Mouse (Mus musculus): ENCODE data around the gene Tac4. TPM values are rescaled to one million over a fixed set of nuclear protein-coding genes. Genes with fewer than 3 reads are reported as not detected.
A peak's percentile ranks its signal among the peaks of the same experiment; 100 is the strongest.

Tac4 gene
- total and polyA plus RNA-seq, 2 experiments, result not detected

- no peak for DNase-seq (ENCODE audit: extremely low read depth, low read depth, low spot score)
- Histone ChIP-seq H3K9ac (ENCODE audit: low read depth, low read length) (no peak overlapping the region), H3K36me3 (ENCODE audit: control insufficient read depth, insufficient read depth, low read length) (no peaks in the 10 kb centered on the region), H3K27ac (replicated peaks; ENCODE audit: insufficient read depth, low read depth, low read length) (no peak overlapping the region), H3K4me3 (ENCODE audit: insufficient read depth, low read depth, low read length) (no peak overlapping the region), H3K27me3 (ENCODE audit: control insufficient read depth, insufficient read depth, low read length) (peaks cover 2% of the 10 kb centered on the region), H3K79me2 (ENCODE audit: control insufficient read depth, insufficient read depth, low read length) (no peaks in the 10 kb centered on the region), H3K4me1 (ENCODE audit: control insufficient read depth, insufficient read depth, low read length) (no peaks in the 10 kb centered on the region)
- no peak for TF ChIP-seq POLR2A (IDR thresholded peaks at IDR 0.05; ENCODE audit: extremely low read depth, insufficient read depth, low read length)
- no peak for TF ChIP-seq CTCF (IDR thresholded peaks at IDR 0.05; ENCODE audit: low read depth, low read length)
- WGBS, result 29% methylated on average over 15 of the region's 15 CpGs
Observed at GRCm38 (mm10) chr11:95224124-95224893, 37.0 kb upstream of the Tac4 start.

GRCm38 (mm10) chr11:95225448-95225847 lies 35.9 kb upstream of the Tac4 start:
- H3K27ac ChIP-seq (replicated peaks; ENCODE audit: insufficient read depth, low read depth, low read length), result no peak overlapping the region
- no peaks in the 10 kb centered on the region for H3K36me3 ChIP-seq (ENCODE audit: control insufficient read depth, insufficient read depth, low read length)
- no peak overlapping the region for H3K4me3 ChIP-seq (ENCODE audit: insufficient read depth, low read depth, low read length)
- TF ChIP-seq CTCF (IDR thresholded peaks at IDR 0.05; ENCODE audit: low read depth, low read length) (no peak), POLR2A (IDR thresholded peaks at IDR 0.05; ENCODE audit: extremely low read depth, insufficient read depth, low read length) (no peak)
- H3K27me3 ChIP-seq (ENCODE audit: control insufficient read depth, insufficient read depth, low read length), result peaks cover 2% of the 10 kb centered on the region
- DNase-seq (ENCODE audit: extremely low read depth, low read depth, low spot score), result no peak
- 52% methylated on average over 7 of the region's 7 CpGs for WGBS
- no peaks in the 10 kb centered on the region for H3K79me2 ChIP-seq (ENCODE audit: control insufficient read depth, insufficient read depth, low read length)
- no peaks in the 10 kb centered on the region for H3K4me1 ChIP-seq (ENCODE audit: control insufficient read depth, insufficient read depth, low read length)
- H3K9ac ChIP-seq (ENCODE audit: low read depth, low read length), result no peak overlapping the region

- no peak for DNase-seq (ENCODE audit: extremely low read depth, low read depth, low spot score)
- Histone ChIP-seq H3K79me2 (ENCODE audit: control insufficient read depth, insufficient read depth, low read length) (no peaks in the 10 kb centered on the region), H3K4me1 (ENCODE audit: control insufficient read depth, insufficient read depth, low read length) (no peaks in the 10 kb centered on the region), H3K27ac (replicated peaks; ENCODE audit: insufficient read depth, low read depth, low read length) (no peak overlapping the region), H3K36me3 (ENCODE audit: control insufficient read depth, insufficient read depth, low read length) (no peaks in the 10 kb centered on the region), H3K27me3 (ENCODE audit: control insufficient read depth, insufficient read depth, low read length) (peaks cover 2% of the 10 kb centered on the region), H3K9ac (ENCODE audit: low read depth, low read length) (no peak overlapping the region), H3K4me3 (ENCODE audit: insufficient read depth, low read depth, low read length) (no peak overlapping the region)
- TF ChIP-seq POLR2A (IDR thresholded peaks at IDR 0.05; ENCODE audit: extremely low read depth, insufficient read depth, low read length) (no peak), CTCF (IDR thresholded peaks at IDR 0.05; ENCODE audit: low read depth, low read length) (no peak)
- 56% methylated on average over 5 of the region's 5 CpGs for WGBS
Observed at GRCm38 (mm10) chr11:95227467-95227866, 33.9 kb upstream of the Tac4 start.

GRCm38 (mm10) chr11:95231688-95232328 lies 29.5 kb upstream of the Tac4 start:
- Histone ChIP-seq H3K4me1 (ENCODE audit: control insufficient read depth, insufficient read depth, low read length) (no peaks in the 10 kb centered on the region), H3K79me2 (ENCODE audit: control insufficient read depth, insufficient read depth, low read length) (no peaks in the 10 kb centered on the region), H3K27ac (replicated peaks; ENCODE audit: insufficient read depth, low read depth, low read length) (no peak overlapping the region), H3K9ac (ENCODE audit: low read depth, low read length) (no peak overlapping the region), H3K36me3 (ENCODE audit: control insufficient read depth, insufficient read depth, low read length) (no peaks in the 10 kb centered on the region), H3K27me3 (ENCODE audit: control insufficient read depth, insufficient read depth, low read length) (peaks cover 2% of the 10 kb centered on the region; the same call in 1 of the 2 replicates), H3K4me3 (ENCODE audit: insufficient read depth, low read depth, low read length) (no peak overlapping the region)
- no peak for TF ChIP-seq POLR2A (IDR thresholded peaks at IDR 0.05; ENCODE audit: extremely low read depth, insufficient read depth, low read length)
- TF ChIP-seq CTCF (IDR thresholded peaks at IDR 0.05; ENCODE audit: low read depth, low read length), result peak; percentile 82
- DNase-seq (ENCODE audit: extremely low read depth, low read depth, low spot score), result no peak
- 17% methylated on average over 23 of the region's 24 CpGs for WGBS

- H3K4me3 ChIP-seq (ENCODE audit: insufficient read depth, low read depth, low read length), result no peak overlapping the region
- peaks cover 2% of the 10 kb centered on the region; the same call in 1 of the 2 replicates for H3K27me3 ChIP-seq (ENCODE audit: control insufficient read depth, insufficient read depth, low read length)
- 33% methylated on average over 6 of the region's 6 CpGs for WGBS
- H3K27ac ChIP-seq (replicated peaks; ENCODE audit: insufficient read depth, low read depth, low read length), result no peak overlapping the region
- no peaks in the 10 kb centered on the region for H3K79me2 ChIP-seq (ENCODE audit: control insufficient read depth, insufficient read depth, low read length)
- H3K9ac ChIP-seq (ENCODE audit: low read depth, low read length), result no peak overlapping the region
- H3K36me3 ChIP-seq (ENCODE audit: control insufficient read depth, insufficient read depth, low read length), result no peaks in the 10 kb centered on the region
- no peak for DNase-seq (ENCODE audit: extremely low read depth, low read depth, low spot score)
- TF ChIP-seq CTCF (IDR thresholded peaks at IDR 0.05; ENCODE audit: low read depth, low read length) (no peak), POLR2A (IDR thresholded peaks at IDR 0.05; ENCODE audit: extremely low read depth, insufficient read depth, low read length) (no peak)
- H3K4me1 ChIP-seq (ENCODE audit: control insufficient read depth, insufficient read depth, low read length), result no peaks in the 10 kb centered on the region
Observed at GRCm38 (mm10) chr11:95232329-95232696, 29.0 kb upstream of the Tac4 start.

- TF ChIP-seq POLR2A (IDR thresholded peaks at IDR 0.05; ENCODE audit: extremely low read depth, insufficient read depth, low read length), result no peak
- no peak for TF ChIP-seq CTCF (IDR thresholded peaks at IDR 0.05; ENCODE audit: low read depth, low read length)
- no peak for DNase-seq (ENCODE audit: extremely low read depth, low read depth, low spot score)
- Histone ChIP-seq H3K27ac (replicated peaks; ENCODE audit: insufficient read depth, low read depth, low read length) (no peak overlapping the region), H3K9ac (ENCODE audit: low read depth, low read length) (no peak overlapping the region), H3K4me3 (ENCODE audit: insufficient read depth, low read depth, low read length) (no peak overlapping the region), H3K27me3 (ENCODE audit: control insufficient read depth, insufficient read depth, low read length) (peaks cover 2% of the 10 kb centered on the region; the same call in 1 of the 2 replicates), H3K79me2 (ENCODE audit: control insufficient read depth, insufficient read depth, low read length) (no peaks in the 10 kb centered on the region), H3K36me3 (ENCODE audit: control insufficient read depth, insufficient read depth, low read length) (no peaks in the 10 kb centered on the region), H3K4me1 (ENCODE audit: control insufficient read depth, insufficient read depth, low read length) (no peaks in the 10 kb centered on the region)
- WGBS, result 65% methylated on average over 6 of the region's 6 CpGs
Observed at GRCm38 (mm10) chr11:95238477-95238876, 22.9 kb upstream of the Tac4 start.
